Mouse (Mus musculus): Measurements from ENCODE around the gene Zbtb45. TPM values are rescaled to one million over a fixed set of nuclear protein-coding genes. Genes with fewer than 3 reads are reported as not detected.
A peak's percentile ranks its signal among the peaks of the same experiment; 100 is the strongest.

The Zbtb45 gene
- polyA plus RNA-seq, 1 experiment from 2014 or later: 11.9 TPM

DNA sequence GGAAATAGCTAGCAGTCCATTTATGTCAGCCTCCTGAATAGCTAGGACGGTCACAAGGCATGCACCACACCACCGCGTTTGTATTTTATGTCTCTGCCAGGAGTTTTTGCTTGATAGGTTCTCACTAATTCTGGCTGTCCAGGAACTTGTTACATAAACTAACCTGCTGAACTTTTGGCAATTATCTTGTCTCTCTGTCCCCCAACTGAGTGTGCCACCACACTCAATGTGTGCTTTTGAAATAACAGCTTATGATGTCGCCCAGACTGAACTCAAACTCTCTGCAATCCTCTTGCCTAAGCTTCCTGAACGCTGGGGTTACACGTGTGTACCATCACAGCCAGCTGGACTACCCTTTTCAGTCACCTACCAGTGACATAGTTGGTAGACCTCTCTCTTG is 32.7 kb upstream of the Zbtb45 start:
- Histone ChIP-seq H3K9me3 (ENCODE audit: low read length) (no peaks in the 10 kb centered on the region), H3K4me1 (ENCODE audit: insufficient read depth, low read depth, low read length) (peaks cover 12% of the 10 kb centered on the region), H3K27ac (ENCODE audit: low read length) (no peak overlapping the region), H3K4me3 (ENCODE audit: low read depth, low read length) (no peak overlapping the region), H3K27me3 (replicated peaks; ENCODE audit: insufficient read depth, low read length) (peaks cover 18% of the 10 kb centered on the region), H3K36me3 (ENCODE audit: insufficient read depth, low read length) (no peaks in the 10 kb centered on the region), H3K4me2 (replicated peaks; ENCODE audit: low read depth, low read length) (no peak overlapping the region), H3K9ac (replicated peaks; ENCODE audit: low read depth) (no peak overlapping the region)
- 69% methylated on average over 6 of the region's 6 CpGs for WGBS
- DNase-seq (ENCODE audit: low spot score): no peak
- ATAC-seq: no peak
- no peak for TF ChIP-seq CTCF (IDR thresholded peaks at IDR 0.05)
- TF ChIP-seq EP300 (IDR thresholded peaks at IDR 0.05): no peak

DNA sequence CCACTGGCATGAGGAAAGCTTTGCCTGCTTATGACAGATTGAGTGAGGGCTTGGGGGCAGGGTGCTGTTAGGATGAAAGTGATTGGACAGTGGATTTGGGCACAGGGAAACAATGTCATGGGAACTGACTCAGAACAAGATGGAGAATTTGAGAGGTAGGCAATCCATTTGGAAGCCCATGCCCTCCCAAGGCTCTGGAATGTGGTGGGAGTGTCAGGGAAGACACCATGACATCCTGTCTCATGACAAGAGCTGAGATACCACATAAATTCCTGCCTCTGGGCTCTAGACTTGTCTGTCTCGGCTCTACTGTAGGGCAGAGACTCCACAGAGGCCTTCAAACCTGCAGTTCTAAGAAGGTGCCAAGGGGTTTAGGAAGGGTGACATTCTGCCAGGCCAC is 31.4 kb upstream of the Zbtb45 start:
- H3K4me1 ChIP-seq (ENCODE audit: insufficient read depth, low read depth, low read length): peaks cover 21% of the 10 kb centered on the region
- TF ChIP-seq CTCF (IDR thresholded peaks at IDR 0.05): no peak
- no peak for TF ChIP-seq EP300 (IDR thresholded peaks at IDR 0.05)
- 67% methylated on average over 1 of the region's 1 CpGs for WGBS
- H3K36me3 ChIP-seq (ENCODE audit: insufficient read depth, low read length): no peaks in the 10 kb centered on the region
- no peak overlapping the region for H3K4me2 ChIP-seq (replicated peaks; ENCODE audit: low read depth, low read length)
- H3K27ac ChIP-seq (ENCODE audit: low read length): no peak overlapping the region
- H3K4me3 ChIP-seq (ENCODE audit: low read depth, low read length): no peak overlapping the region
- DNase-seq (ENCODE audit: low spot score) (no peak), ATAC-seq (no peak)
- peaks cover 18% of the 10 kb centered on the region for H3K27me3 ChIP-seq (replicated peaks; ENCODE audit: insufficient read depth, low read length)
- no peak overlapping the region for H3K9ac ChIP-seq (replicated peaks; ENCODE audit: low read depth)
- no peaks in the 10 kb centered on the region for H3K9me3 ChIP-seq (ENCODE audit: low read length)

GRCm38 (mm10) chr7:13039181-13039580 is 29.3 kb upstream of the Zbtb45 start:
- no peaks in the 10 kb centered on the region for H3K36me3 ChIP-seq (ENCODE audit: insufficient read depth, low read length)
- H3K27me3 ChIP-seq (replicated peaks; ENCODE audit: insufficient read depth, low read length): peaks cover 15% of the 10 kb centered on the region
- H3K9ac ChIP-seq (replicated peaks; ENCODE audit: low read depth): peak overlapping the region; percentile 99; the same call in 1 of the 2 replicates
- no peak overlapping the region for H3K4me3 ChIP-seq (ENCODE audit: low read depth, low read length)
- H3K4me2 ChIP-seq (replicated peaks; ENCODE audit: low read depth, low read length): peak overlapping the region; percentile 62
- DNase-seq (ENCODE audit: low spot score): no peak
- TF ChIP-seq CTCF (IDR thresholded peaks at IDR 0.05): no peak
- no peak for TF ChIP-seq EP300 (IDR thresholded peaks at IDR 0.05)
- WGBS: 81% methylated on average over 1 of the region's 1 CpGs
- H3K4me1 ChIP-seq (ENCODE audit: insufficient read depth, low read depth, low read length): peaks cover 25% of the 10 kb centered on the region
- peak overlapping the region; percentile 100; the same call in 1 of the 2 replicates for H3K27ac ChIP-seq (ENCODE audit: low read length)
- H3K9me3 ChIP-seq (ENCODE audit: low read length): no peaks in the 10 kb centered on the region
- no peak for ATAC-seq

DNA sequence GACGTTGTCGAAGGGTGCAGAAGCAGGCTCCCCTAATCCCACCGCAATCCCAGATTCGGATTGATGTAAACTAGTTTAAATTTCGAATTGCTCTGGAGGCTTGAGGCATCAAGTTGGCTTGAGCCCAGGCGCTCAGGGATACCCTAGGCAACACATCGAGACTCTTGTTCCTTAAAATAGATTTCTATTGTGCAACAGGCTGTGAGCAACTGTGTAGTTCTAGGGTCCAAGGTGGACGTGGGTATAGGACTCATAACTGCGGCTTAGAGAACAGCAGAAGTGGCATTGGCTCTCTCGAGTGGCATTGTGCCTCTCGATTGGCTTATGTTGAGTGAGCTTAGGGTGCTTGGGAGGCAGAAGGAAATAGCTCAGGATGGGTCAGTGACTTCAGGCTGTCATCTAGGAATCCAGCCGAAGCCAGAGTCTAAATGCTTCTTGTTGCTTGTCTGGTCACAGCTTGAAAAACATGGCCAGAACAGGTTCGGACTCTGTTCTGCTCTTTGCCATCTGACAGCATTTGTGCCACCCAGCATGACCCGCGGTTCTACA is 28.9 kb upstream of the Zbtb45 start:
- no peaks in the 10 kb centered on the region for H3K36me3 ChIP-seq (ENCODE audit: insufficient read depth, low read length)
- peaks cover 25% of the 10 kb centered on the region for H3K4me1 ChIP-seq (ENCODE audit: insufficient read depth, low read depth, low read length)
- WGBS: 6% methylated on average over 15 of the region's 15 CpGs
- TF ChIP-seq EP300 (IDR thresholded peaks at IDR 0.05): 0 out of 2 replicates have a peak, but pooled peaks have one; percentile 13
- no peak for TF ChIP-seq CTCF (IDR thresholded peaks at IDR 0.05)
- peak overlapping the region; percentile 84 for H3K4me3 ChIP-seq (ENCODE audit: low read depth, low read length)
- no peaks in the 10 kb centered on the region for H3K9me3 ChIP-seq (ENCODE audit: low read length)
- H3K4me2 ChIP-seq (replicated peaks; ENCODE audit: low read depth, low read length): peak overlapping the region; percentile 62
- peak overlapping the region; percentile 100 for H3K27ac ChIP-seq (ENCODE audit: low read length)
- peaks cover 10% of the 10 kb centered on the region; the same call in 1 of the 2 replicates for H3K27me3 ChIP-seq (replicated peaks; ENCODE audit: insufficient read depth, low read length)
- ATAC-seq: 0 out of 2 replicates have a peak, but pooled peaks have one; percentile 1
- H3K9ac ChIP-seq (replicated peaks; ENCODE audit: low read depth): peak overlapping the region; percentile 99
- peak; percentile 78 for DNase-seq (ENCODE audit: low spot score)

DNA sequence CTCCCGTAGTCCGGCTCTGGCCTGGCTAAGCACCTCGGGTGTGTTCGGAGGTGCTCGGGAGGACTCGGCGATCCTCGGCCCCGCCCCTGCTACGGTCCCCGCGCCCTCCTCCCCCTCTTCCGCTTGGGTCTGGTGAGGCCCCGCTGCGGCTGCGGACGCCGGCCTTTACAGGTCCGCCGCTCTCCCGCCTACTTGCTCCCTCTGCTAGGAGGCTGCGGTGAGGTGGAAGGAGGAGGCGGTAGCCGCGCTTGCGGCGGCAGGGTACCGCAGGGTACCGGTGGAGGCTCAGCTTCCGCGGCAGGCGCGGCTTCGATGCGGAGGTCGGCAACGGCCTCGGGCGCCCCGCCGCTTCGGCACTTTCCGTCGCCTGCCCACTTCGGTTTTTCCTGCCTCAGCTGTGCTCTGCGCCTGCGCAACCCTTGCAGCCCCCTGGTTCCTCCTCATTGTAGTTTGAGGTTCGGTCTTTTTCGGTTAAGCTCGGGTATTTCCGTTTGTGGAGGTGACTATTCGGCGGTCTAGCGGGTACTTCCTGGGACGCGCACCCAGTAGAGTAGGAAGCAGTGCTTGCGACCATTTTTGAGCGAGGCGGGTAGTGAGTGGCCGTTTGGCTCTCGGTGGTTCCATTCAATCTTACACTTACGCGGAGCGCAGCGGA is 28.2 kb upstream of the Zbtb45 start, which contains the start of gene Ube2m:
Gene Ube2m (minus strand): TSS at position 375 of the 655 bp plus-strand sequence.
- peak; percentile 98 for DNase-seq (ENCODE audit: low spot score)
- peak; percentile 94 for ATAC-seq
- H3K4me1 ChIP-seq (ENCODE audit: insufficient read depth, low read depth, low read length): peaks cover 29% of the 10 kb centered on the region
- H3K36me3 ChIP-seq (ENCODE audit: insufficient read depth, low read length): 0 out of 2 replicates have a peak, but pooled peaks cover under 1% of the 10 kb centered on the region
- H3K4me2 ChIP-seq (replicated peaks; ENCODE audit: low read depth, low read length): peak within 1 kb of the TSS; percentile 62
- peak within 1 kb of the TSS; percentile 84 for H3K4me3 ChIP-seq (ENCODE audit: low read depth, low read length)
- WGBS: under 1% methylated on average over 52 of the region's 65 CpGs
- 0 out of 2 replicates have a peak, but pooled peaks cover 4% of the 10 kb centered on the region for H3K27me3 ChIP-seq (replicated peaks; ENCODE audit: insufficient read depth, low read length)
- no peak for TF ChIP-seq EP300 (IDR thresholded peaks at IDR 0.05)
- TF ChIP-seq CTCF (IDR thresholded peaks at IDR 0.05): no peak
- peak within 1 kb of the TSS; percentile 99 for H3K9ac ChIP-seq (replicated peaks; ENCODE audit: low read depth)
- peak within 1 kb of the TSS; percentile 100 for H3K27ac ChIP-seq (ENCODE audit: low read length)
- no peaks in the 10 kb centered on the region for H3K9me3 ChIP-seq (ENCODE audit: low read length)

DNA sequence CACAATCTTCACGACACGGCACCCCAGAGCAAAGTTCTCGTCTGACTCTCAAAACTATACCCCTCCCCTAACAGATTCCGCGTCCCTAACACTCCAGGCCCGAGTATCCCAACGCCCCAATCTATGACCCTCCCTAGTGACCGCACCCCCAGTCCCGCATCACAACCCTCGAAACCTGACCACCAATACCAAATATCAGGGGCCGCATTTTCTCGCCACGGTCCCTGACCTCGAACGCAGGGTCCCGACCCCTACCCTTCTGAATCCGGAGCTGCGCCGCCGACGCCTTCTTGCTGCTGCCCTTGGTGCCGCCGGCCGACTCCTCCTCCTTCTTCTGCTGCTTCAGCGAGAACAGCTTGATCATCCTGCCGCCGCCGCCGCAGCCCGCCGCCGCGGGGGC is 27.5 kb upstream of the Zbtb45 start:
- Histone ChIP-seq H3K9me3 (ENCODE audit: low read length) (no peaks in the 10 kb centered on the region), H3K36me3 (ENCODE audit: insufficient read depth, low read length) (peaks cover 7% of the 10 kb centered on the region; the same call in 1 of the 2 replicates), H3K4me2 (replicated peaks; ENCODE audit: low read depth, low read length) (peak overlapping the region; percentile 62), H3K4me1 (ENCODE audit: insufficient read depth, low read depth, low read length) (peaks cover 29% of the 10 kb centered on the region), H3K4me3 (ENCODE audit: low read depth, low read length) (peak overlapping the region; percentile 84), H3K27me3 (replicated peaks; ENCODE audit: insufficient read depth, low read length) (no peaks in the 10 kb centered on the region), H3K27ac (ENCODE audit: low read length) (peak overlapping the region; percentile 100), H3K9ac (replicated peaks; ENCODE audit: low read depth) (peak overlapping the region; percentile 99)
- ATAC-seq (peak; percentile 6), DNase-seq (ENCODE audit: low spot score) (peak; percentile 77)
- TF ChIP-seq CTCF (IDR thresholded peaks at IDR 0.05): no peak
- WGBS: under 1% methylated on average over 28 of the region's 33 CpGs
